Mouse (Mus musculus) embryonic facial prominence, embryonic 14.5 days (tissue): ENCODE data around the gene Dnaic2. TPM values are rescaled to one million over a fixed set of nuclear protein-coding genes. Genes with fewer than 3 reads are reported as not detected.
A peak's percentile ranks its signal among the peaks of the same experiment; 100 is the strongest.

Experiments used
- ATAC-seq: fragments of 200-750 bp; cut with Nextera tagmentation; 2 replicates; pipeline ENCODE4 v1.8.0; 2017; ENCODE audit warnings: low read depth, moderate number of reproducible peaks, moderate TSS enrichment
- DNase-seq: peaks from one replicate; pipeline ENCODE4 v3.0.0-alpha.2; 2015; ENCODE audit warnings: low spot score
- H3K27ac ChIP-seq: fragments of 300-500 bp; sonication (generic); replicated peaks from 2 replicates; pipeline ENCODE4 v1.5.1; 2014; ENCODE audit warnings: low read depth, mild to moderate bottlenecking, low read length, moderate library complexity
- H3K27me3 ChIP-seq: fragments of 300-500 bp; sonication (generic); replicated peaks from 2 replicates; pipeline ENCODE4 v1.6.1; 2014; ENCODE audit warnings: low read length; ENCODE audit not compliant: control insufficient read depth, insufficient read depth
- H3K36me3 ChIP-seq: fragments of 300-500 bp; sonication (generic); 2 replicates; pipeline ENCODE4 v1.6.1; 2014; ENCODE audit warnings: low read length, mixed read lengths; ENCODE audit not compliant: control insufficient read depth, insufficient read depth
- H3K4me1 ChIP-seq: fragments of 300-500 bp; sonication (generic); 2 replicates; pipeline ENCODE4 v1.6.1; 2014; ENCODE audit warnings: antibody characterized with exemption, low read length; ENCODE audit not compliant: control insufficient read depth, insufficient read depth
- H3K4me2 ChIP-seq: fragments of 300-500 bp; sonication (generic); 2 replicates; pipeline ENCODE4 v1.6.1; 2014; ENCODE audit warnings: low read depth, mild to moderate bottlenecking, low read length, moderate library complexity, mixed read lengths
- H3K4me3 ChIP-seq: fragments of 300-500 bp; sonication (generic); 2 replicates; pipeline ENCODE4 v1.5.1; 2014; ENCODE audit warnings: low read depth, mild to moderate bottlenecking, low read length
- H3K9ac ChIP-seq: fragments of 300-500 bp; sonication (generic); 2 replicates; pipeline ENCODE4 v1.6.1; 2014; ENCODE audit warnings: low read depth, mild to moderate bottlenecking, low read length, moderate library complexity, mixed read lengths
- H3K9me3 ChIP-seq: fragments of 300-500 bp; sonication (generic); 2 replicates; pipeline ENCODE4 v1.6.1; 2016; ENCODE audit warnings: low read length; ENCODE audit not compliant: control insufficient read depth
- WGBS: fragments of 180-500 bp; shearing (Covaris S2); extraction: QIAGEN DNeasy Blood & Tissue Kit; methylation state at CpG from one replicate; pipeline ENCODE4 v1.1.7; 2014; 5-methylcytosine and 5-hydroxymethylcytosine counted together
- polyA plus RNA-seq: library from polyadenylated mRNA; unstranded; fragments of >200 nt; fragmentation: Nextera tagmentation; extraction: Ambion mirVana; gene quantifications from 2 replicates; pipeline ENCODE4 v1.2.1, GENCODE M21; 2014

Gene Dnaic2
- polyA plus RNA-seq, 1 experiment from 2014 or later = 4.6 TPM

DNA sequence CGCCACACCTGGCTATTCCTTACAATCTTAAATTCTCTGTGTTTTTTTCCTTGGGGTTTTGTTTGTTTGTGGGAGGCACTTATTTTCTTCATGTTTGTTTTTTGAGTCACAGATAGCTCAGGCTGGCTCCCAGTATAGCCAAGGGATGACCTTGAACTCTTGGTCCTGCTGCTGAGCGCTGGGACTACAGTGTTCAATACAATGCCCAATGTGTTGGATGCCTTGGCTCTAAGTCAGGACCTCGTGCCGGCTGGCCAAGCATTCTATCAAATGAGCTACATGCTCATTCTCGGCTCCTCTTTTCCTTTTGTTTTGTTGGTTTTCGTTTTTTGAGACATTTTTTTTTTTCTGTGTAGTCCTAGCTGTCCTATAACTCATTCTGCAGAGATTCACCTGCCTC is 33.8 kb upstream of the Dnaic2 start:
- DNase-seq (no peak), ATAC-seq (no peak)
- no peaks in the 10 kb centered on the region for H3K4me1 ChIP-seq
- no peaks in the 10 kb centered on the region for H3K27me3 ChIP-seq
- 91% methylated on average over 6 of the region's 6 CpGs for whole genome bisulfite sequencing
- H3K36me3 ChIP-seq = peaks cover 19% of the 10 kb centered on the region
- no peak overlapping the region for H3K4me2 ChIP-seq
- no peaks in the 10 kb centered on the region for H3K9me3 ChIP-seq
- no peak overlapping the region for H3K4me3 ChIP-seq
- H3K27ac ChIP-seq = no peak overlapping the region
- H3K9ac ChIP-seq = no peak overlapping the region

DNA sequence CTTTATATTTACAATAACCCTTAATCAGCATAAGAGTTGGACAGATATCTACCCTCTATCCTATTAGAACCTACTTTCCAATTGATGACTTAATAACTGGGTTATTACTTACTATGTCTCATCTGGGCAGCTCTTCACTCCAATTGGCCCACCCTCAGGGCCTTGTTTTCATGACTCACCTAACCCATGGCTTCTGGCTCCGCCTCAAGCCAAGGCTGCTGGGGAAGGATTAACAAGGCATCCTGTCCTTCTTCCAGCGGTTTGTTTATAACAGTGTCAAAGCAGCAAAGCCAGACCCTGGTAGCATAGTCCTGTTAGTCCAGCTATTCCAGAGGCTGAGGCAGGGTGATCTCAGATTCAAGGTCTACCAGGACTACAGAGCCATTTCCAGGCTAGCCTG is 32.8 kb upstream of the Dnaic2 start:
- Histone ChIP-seq H3K27ac (no peak overlapping the region), H3K27me3 (no peaks in the 10 kb centered on the region)
- WGBS = 71% methylated on average over 2 of the region's 2 CpGs

DNA sequence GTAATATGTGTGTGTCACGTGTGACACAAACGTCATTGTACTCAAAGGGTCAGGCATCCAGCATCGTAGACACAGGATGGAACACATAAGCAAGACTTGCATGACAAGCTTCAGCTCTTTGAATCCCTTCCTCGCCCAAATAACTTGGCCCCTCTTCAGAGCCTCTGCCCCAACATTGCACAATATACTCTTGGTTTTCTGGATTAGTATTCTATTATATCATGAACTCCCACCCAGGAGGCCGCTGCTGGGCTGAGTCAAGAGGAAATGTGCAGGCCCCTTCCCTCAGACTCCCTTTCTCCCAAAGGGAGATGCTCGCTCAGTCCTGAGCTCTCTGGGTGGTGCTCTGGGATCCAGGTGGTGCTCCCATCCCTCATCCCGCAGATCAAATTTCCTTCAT is 28.7 kb upstream of the Dnaic2 start:
- Histone ChIP-seq H3K9me3 (no peaks in the 10 kb centered on the region), H3K27ac (no peak overlapping the region), H3K9ac (no peak overlapping the region), H3K4me3 (no peak overlapping the region), H3K27me3 (no peaks in the 10 kb centered on the region), H3K4me2 (no peak overlapping the region), H3K4me1 (peaks cover 5% of the 10 kb centered on the region; the same call in 1 of the 2 replicates), H3K36me3 (peaks cover 13% of the 10 kb centered on the region)
- no peak for ATAC-seq
- 89% methylated on average over 7 of the region's 7 CpGs for WGBS
- DNase-seq = no peak

More for the DNA sequence above, 32.8 kb upstream of the Dnaic2 start:
- no peak overlapping the region for H3K4me2 ChIP-seq
- no peak overlapping the region for H3K4me3 ChIP-seq
- no peak for ATAC-seq
- H3K9me3 ChIP-seq = no peaks in the 10 kb centered on the region
- no peak for DNase-seq
- H3K36me3 ChIP-seq = peaks cover 19% of the 10 kb centered on the region
- no peak overlapping the region for H3K9ac ChIP-seq
- no peaks in the 10 kb centered on the region for H3K4me1 ChIP-seq

DNA sequence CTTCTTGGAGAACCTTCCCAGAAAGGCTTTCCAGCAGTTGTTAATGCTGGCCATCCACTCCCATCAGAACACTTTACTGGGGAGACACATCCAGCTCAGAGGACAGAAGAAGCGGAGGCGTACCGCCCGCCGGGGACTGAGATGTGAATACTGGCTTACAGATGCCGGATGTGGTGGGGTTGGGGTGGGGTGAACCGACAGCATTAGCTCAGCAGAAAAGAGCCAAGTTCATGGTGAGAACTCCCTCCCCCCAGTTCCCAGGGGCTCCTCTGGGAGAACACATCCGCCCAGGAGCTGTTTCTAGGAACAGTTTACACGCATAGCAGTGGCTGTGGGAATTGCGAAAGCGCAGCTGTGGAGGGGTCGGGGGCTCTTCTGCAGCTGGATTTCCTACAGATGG is 27.7 kb upstream of the Dnaic2 start:
- Histone ChIP-seq H3K4me2 (no peak overlapping the region), H3K4me3 (no peak overlapping the region), H3K4me1 (peaks cover 13% of the 10 kb centered on the region), H3K9ac (no peak overlapping the region), H3K27me3 (no peaks in the 10 kb centered on the region), H3K9me3 (no peaks in the 10 kb centered on the region), H3K36me3 (peaks cover 13% of the 10 kb centered on the region), H3K27ac (no peak overlapping the region)
- peak; percentile 85 for DNase-seq
- 71% methylated on average over 12 of the region's 12 CpGs for WGBS
- peak; percentile 58; the same call in 1 of the 2 replicates for ATAC-seq

DNA sequence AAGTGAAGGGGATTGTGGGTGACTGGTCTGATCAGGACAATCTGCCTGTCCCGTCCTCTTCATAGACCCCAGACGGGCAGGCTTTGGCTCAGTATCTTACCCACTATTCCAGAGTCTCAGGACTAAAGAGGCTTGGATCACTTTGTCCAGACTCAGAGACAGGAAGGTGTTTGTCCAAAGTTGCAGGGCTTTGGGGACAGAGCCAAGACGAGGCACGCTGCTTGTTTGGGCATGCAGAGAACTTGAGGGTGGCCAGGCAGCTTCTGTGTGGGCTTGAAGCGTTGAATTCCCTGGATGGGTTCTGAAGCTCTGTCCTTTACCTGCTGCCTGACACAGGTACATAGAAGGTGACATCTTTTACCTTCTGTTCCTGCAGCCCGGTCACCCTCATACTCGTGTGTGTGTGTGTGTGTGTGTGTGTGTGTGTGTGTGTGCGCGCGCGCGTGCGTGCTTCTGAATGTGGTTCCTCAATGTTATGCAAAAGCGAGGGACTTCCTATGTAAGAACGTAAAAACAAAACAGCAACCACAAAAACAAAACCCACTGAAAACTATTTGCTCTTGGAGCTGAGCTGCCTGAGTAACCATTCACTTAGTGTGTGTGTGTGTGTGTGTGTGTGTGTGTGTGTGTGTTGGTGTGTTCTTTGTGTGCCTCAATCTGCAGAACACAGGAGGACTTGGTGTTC is 24.8 kb upstream of the Dnaic2 start:
- 83% methylated on average over 15 of the region's 15 CpGs for WGBS
- Histone ChIP-seq H3K36me3 (no peaks in the 10 kb centered on the region), H3K9ac (no peak overlapping the region), H3K4me3 (no peak overlapping the region), H3K9me3 (no peaks in the 10 kb centered on the region), H3K27ac (no peak overlapping the region), H3K27me3 (no peaks in the 10 kb centered on the region), H3K4me2 (no peak overlapping the region), H3K4me1 (peaks cover 14% of the 10 kb centered on the region)
- DNase-seq = peak; percentile 29
- ATAC-seq = no peak

DNA sequence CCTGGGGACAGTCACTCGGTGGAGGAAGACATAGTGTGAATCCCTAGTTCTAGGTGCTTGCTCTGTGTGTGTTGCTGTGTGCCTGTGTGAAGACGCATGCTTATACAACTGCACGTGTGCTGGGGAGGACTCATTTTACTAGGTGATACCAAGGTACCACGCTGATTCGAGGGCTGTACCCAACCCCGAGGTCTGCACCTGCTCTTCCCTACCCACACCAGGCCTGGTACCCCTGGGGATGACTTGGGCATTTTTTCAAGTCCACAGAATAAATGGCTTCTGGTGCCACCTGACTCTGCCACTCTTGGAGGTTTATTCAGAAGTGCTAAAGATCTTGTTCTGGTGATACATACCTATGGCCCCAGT is 24.2 kb upstream of the Dnaic2 start:
- H3K9me3 ChIP-seq = no peaks in the 10 kb centered on the region
- peaks cover 14% of the 10 kb centered on the region for H3K4me1 ChIP-seq
- 91% methylated on average over 6 of the region's 6 CpGs for WGBS
- H3K9ac ChIP-seq = no peak overlapping the region
- no peak overlapping the region for H3K27ac ChIP-seq
- no peaks in the 10 kb centered on the region for H3K36me3 ChIP-seq
- ATAC-seq (no peak), DNase-seq (no peak)
- no peaks in the 10 kb centered on the region for H3K27me3 ChIP-seq
- H3K4me2 ChIP-seq = no peak overlapping the region
- no peak overlapping the region for H3K4me3 ChIP-seq

DNA sequence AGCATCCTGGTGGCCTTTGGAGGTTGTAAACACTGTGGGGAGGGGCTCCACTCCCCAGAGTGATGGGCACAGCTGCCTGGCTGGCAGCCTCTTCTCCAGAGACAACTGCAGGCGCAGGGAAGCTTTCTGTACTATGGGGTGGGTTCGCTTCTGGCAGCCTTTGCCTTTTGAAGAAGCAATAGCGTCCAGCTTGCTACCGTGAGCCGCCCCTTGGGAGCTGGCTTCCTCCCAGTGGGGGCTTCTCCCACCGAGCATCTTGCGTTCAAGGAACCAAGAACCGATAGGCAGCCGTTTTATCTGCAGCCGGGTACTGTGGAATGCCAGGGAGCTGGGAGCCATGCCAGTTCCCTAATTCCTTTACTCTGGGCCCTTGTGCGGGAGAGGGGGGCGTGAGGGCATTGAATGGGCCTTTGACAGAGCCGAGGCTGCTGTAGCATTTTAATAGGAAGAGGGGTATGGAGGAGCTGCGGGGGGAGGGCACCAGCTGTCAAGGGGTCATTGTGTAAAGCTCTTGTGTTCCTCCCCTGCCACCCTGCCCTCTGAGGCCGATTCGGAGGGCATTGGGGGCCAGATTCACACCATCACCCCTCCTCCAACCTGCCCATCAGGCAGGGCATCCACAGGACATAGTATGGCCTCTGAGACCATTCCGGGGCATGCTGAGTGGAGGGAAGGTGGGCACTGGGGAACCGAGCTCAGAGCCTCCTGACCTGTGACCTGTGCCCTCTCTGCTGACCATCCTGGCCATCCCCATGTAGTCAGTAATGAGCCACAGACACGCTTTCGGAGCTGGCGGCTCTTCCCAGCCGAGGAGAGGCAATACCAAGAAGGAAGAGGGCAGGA is 22.9 kb upstream of the Dnaic2 start:
- H3K27ac ChIP-seq = peak overlapping the region; percentile 33; the same call in 1 of the 2 replicates
- peak overlapping the region; percentile 45 for H3K9ac ChIP-seq
- no peak overlapping the region for H3K4me3 ChIP-seq
- ATAC-seq = peak; percentile 78
- H3K36me3 ChIP-seq = 0 out of 2 replicates have a peak, but pooled peaks cover 8% of the 10 kb centered on the region
- H3K9me3 ChIP-seq = no peaks in the 10 kb centered on the region
- DNase-seq = peak; percentile 80
- 40% methylated on average over 20 of the region's 22 CpGs for WGBS
- peaks cover 14% of the 10 kb centered on the region for H3K4me1 ChIP-seq
- no peaks in the 10 kb centered on the region for H3K27me3 ChIP-seq
- H3K4me2 ChIP-seq = peak overlapping the region; percentile 28

DNA sequence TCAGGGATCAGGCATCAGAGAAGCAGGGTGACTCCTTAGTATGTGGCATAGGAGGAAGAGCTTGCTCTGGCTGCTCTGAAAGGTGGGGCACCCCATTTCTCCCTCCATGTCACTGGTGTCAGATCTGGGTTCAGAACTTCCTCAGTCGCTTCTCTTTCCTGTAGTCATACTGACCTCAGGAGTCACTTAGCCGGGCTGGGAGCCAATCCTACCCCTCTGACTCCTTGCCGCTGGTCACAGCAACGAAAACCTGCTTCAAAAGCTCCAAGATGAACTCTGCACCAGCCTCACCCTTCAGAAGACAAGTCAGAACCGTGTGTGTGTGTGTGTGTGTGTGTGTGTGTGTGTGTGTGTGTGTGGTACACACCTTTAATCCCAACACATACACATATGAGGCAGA is 20.9 kb upstream of the Dnaic2 start:
- DNase-seq = no peak
- no peaks in the 10 kb centered on the region for H3K9me3 ChIP-seq
- ATAC-seq = no peak
- WGBS = 92% methylated on average over 5 of the region's 5 CpGs
- H3K4me2 ChIP-seq = no peak overlapping the region
- H3K27me3 ChIP-seq = no peaks in the 10 kb centered on the region
- H3K4me1 ChIP-seq = peaks cover 14% of the 10 kb centered on the region
- H3K36me3 ChIP-seq = peaks cover 27% of the 10 kb centered on the region
- H3K9ac ChIP-seq = no peak overlapping the region
- no peak overlapping the region for H3K4me3 ChIP-seq
- no peak overlapping the region for H3K27ac ChIP-seq
